Mouse (Mus musculus) lung, adult 2 months (tissue): ENCODE results near the gene Arhgap27. TPM values are rescaled to one million over a fixed set of nuclear protein-coding genes. Genes with fewer than 3 reads are reported as not detected.

ENCODE experiments used
- DNase-seq: peaks from one replicate; pipeline ENCODE4 v3.0.0; 2022
- H3K4me1 ChIP-seq: fragments of 200-500 bp; 2 replicates; pipeline ENCODE4 v1.6.1; 2011; ENCODE audit warnings: low read length; ENCODE audit not compliant: control insufficient read depth, insufficient read depth
- H3K4me3 ChIP-seq: fragments of 200-500 bp; replicated peaks from 2 replicates; pipeline ENCODE3; 2011; ENCODE audit warnings: low read depth, mild to moderate bottlenecking, control low read depth, low read length; ENCODE audit errors: extremely low read depth
- CTCF ChIP-seq: fragments of 200-500 bp; IDR thresholded peaks from 2 replicates; pipeline ENCODE4 v1.5.1; 2011; ENCODE audit warnings: mild to moderate bottlenecking, low read length, control low read depth; ENCODE audit not compliant: insufficient read depth
- POLR2A ChIP-seq: fragments of 200-500 bp; IDR thresholded peaks from 2 replicates; pipeline ENCODE4 v1.6.1; 2011; ENCODE audit warnings: low read depth, mild to moderate bottlenecking, control low read depth, low read length, borderline replicate concordance; ENCODE audit errors: extremely low read depth
- WGBS: fragments of 180-500 bp; shearing (Covaris S2); methylation state at CpG from one replicate; pipeline ENCODE4 v1.1.7; 2018; 5-methylcytosine and 5-hydroxymethylcytosine counted together
- polyA plus RNA-seq: library from polyadenylated mRNA; depleted of rRNA; stranded (reverse); fragments of >200 nt; gene quantifications from 2 replicates; pipeline ENCODE4 v1.2.3, GENCODE M21; 2012

The Arhgap27 gene
- polyA plus RNA-seq, 1 experiment, result 71.4 TPM

- Histone ChIP-seq H3K4me1 (no peaks in the 10 kb centered on the region), H3K4me3 (no peak overlapping the region)
- 79% methylated on average over 19 of the region's 19 CpGs for WGBS
- no peak for DNase-seq
- no peak for TF ChIP-seq CTCF
- TF ChIP-seq POLR2A, result no peak
These were observed 23.4 kb downstream of the Arhgap27 start for GRCm38 (mm10) chr11:103340130-103340529.

- no peak for DNase-seq
- TF ChIP-seq POLR2A, result no peak
- no peak for TF ChIP-seq CTCF
- Histone ChIP-seq H3K4me1 (no peaks in the 10 kb centered on the region), H3K4me3 (no peak overlapping the region)
- 64% methylated on average over 19 of the region's 19 CpGs for WGBS
These were observed 23.9 kb downstream of the Arhgap27 start for GRCm38 (mm10) chr11:103339414-103340119.

- H3K4me1 ChIP-seq, result no peaks in the 10 kb centered on the region
- WGBS, result 95% methylated on average over 6 of the region's 6 CpGs
- H3K4me3 ChIP-seq, result no peak overlapping the region
- TF ChIP-seq POLR2A (no peak), CTCF (no peak)
- DNase-seq, result no peak
These were observed 24.8 kb downstream of the Arhgap27 start for GRCm38 (mm10) chr11:103338671-103339070.

- no peaks in the 10 kb centered on the region for H3K4me1 ChIP-seq
- no peak for DNase-seq
- no peak overlapping the region for H3K4me3 ChIP-seq
- TF ChIP-seq POLR2A, result no peak
- no peak for TF ChIP-seq CTCF
- WGBS, result 80% methylated on average over 7 of the region's 7 CpGs
These were observed 25.4 kb downstream of the Arhgap27 start for GRCm38 (mm10) chr11:103338119-103338518.

- 81% methylated on average over 2 of the region's 2 CpGs for WGBS
These were observed 26.3 kb downstream of the Arhgap27 start for GRCm38 (mm10) chr11:103337180-103337579.

GRCm38 (mm10) chr11:103335561-103335960, 27.9 kb downstream of the Arhgap27 start:
- Histone ChIP-seq H3K4me3 (no peak overlapping the region), H3K4me1 (no peaks in the 10 kb centered on the region)
- 69% methylated on average over 5 of the region's 5 CpGs for WGBS
- DNase-seq, result no peak
- TF ChIP-seq POLR2A (no peak), CTCF (no peak)

More at GRCm38 (mm10) chr11:103337180-103337579, 26.3 kb downstream of the Arhgap27 start:
- no peak for DNase-seq
- H3K4me3 ChIP-seq, result no peak overlapping the region
- no peaks in the 10 kb centered on the region for H3K4me1 ChIP-seq
- no peak for TF ChIP-seq POLR2A

GRCm38 (mm10) chr11:103334925-103335324, 28.6 kb downstream of the Arhgap27 start:
- WGBS, result 86% methylated on average over 9 of the region's 9 CpGs

GRCm38 (mm10) chr11:103333719-103334398, 29.6 kb downstream of the Arhgap27 start:
- TF ChIP-seq CTCF, result peak; percentile 47; the same call in 1 of the 2 replicates
- no peak for TF ChIP-seq POLR2A
- no peak for DNase-seq
- no peak overlapping the region for H3K4me3 ChIP-seq
- no peaks in the 10 kb centered on the region for H3K4me1 ChIP-seq
- WGBS, result 52% methylated on average over 40 of the region's 40 CpGs

More at GRCm38 (mm10) chr11:103334925-103335324, 28.6 kb downstream of the Arhgap27 start:
- DNase-seq, result no peak
- Histone ChIP-seq H3K4me3 (no peak overlapping the region), H3K4me1 (no peaks in the 10 kb centered on the region)
- no peak for TF ChIP-seq CTCF
- no peak for TF ChIP-seq POLR2A

GRCm38 (mm10) chr11:103332890-103333651, 30.4 kb downstream of the Arhgap27 start:
- 72% methylated on average over 34 of the region's 34 CpGs for WGBS
- Histone ChIP-seq H3K4me3 (no peak overlapping the region), H3K4me1 (no peaks in the 10 kb centered on the region)
- TF ChIP-seq CTCF (no peak), POLR2A (no peak)
- DNase-seq, result no peak
